Mouse (Mus musculus) G1E (cell line): ENCODE results near the gene Cyb5r3. TPM values are rescaled to one million over a fixed set of nuclear protein-coding genes. Genes with fewer than 3 reads are reported as not detected.

Experiments
- ATAC-seq: 2 replicates; pipeline ENCODE4 v1.8.0; 2016; ENCODE audit warnings: mild to moderate bottlenecking; ENCODE audit not compliant: insufficient number of reproducible peaks, poor library complexity, low FRiP score, severe bottlenecking; ENCODE audit errors: extremely low read depth
- DNase-seq: peaks from one replicate; pipeline ENCODE4 v3.0.0; 2012; ENCODE audit warnings: low spot score
- H3K27me3 ChIP-seq: 2 replicates; pipeline ENCODE4 v1.6.1; 2012; ENCODE audit warnings: mild to moderate bottlenecking, low read length, inconsistent platforms; ENCODE audit not compliant: insufficient read depth
- H3K36me3 ChIP-seq: replicated peaks from 2 replicates; pipeline ENCODE3; 2012; ENCODE audit warnings: mild to moderate bottlenecking, inconsistent platforms
- H3K4me1 ChIP-seq: 2 replicates; pipeline ENCODE4 v1.6.1; 2012; ENCODE audit warnings: low read depth, low read length, inconsistent platforms, mixed read lengths; ENCODE audit not compliant: insufficient read depth
- H3K4me3 ChIP-seq: 2 replicates; pipeline ENCODE4 v1.5.1; 2012; ENCODE audit warnings: low read depth, mild to moderate bottlenecking, inconsistent platforms, low read length, moderate library complexity, mixed read lengths
- H3K9me3 ChIP-seq: replicated peaks from 2 replicates; pipeline ENCODE4 v1.6.1; 2012; ENCODE audit warnings: inconsistent platforms
- CTCF ChIP-seq: IDR thresholded peaks from 2 replicates; pipeline ENCODE4 v1.5.1; 2012; ENCODE audit warnings: low read depth, low read length, inconsistent platforms, mixed read lengths
- GATA1 ChIP-seq: IDR thresholded peaks from 2 replicates; pipeline ENCODE4 v1.6.1; 2012; ENCODE audit warnings: borderline replicate concordance, low read length, inconsistent platforms, mixed read lengths
- GATA2 ChIP-seq: IDR thresholded peaks from 2 replicates; pipeline ENCODE4 v1.6.1; 2012; ENCODE audit warnings: low read depth, low read length, inconsistent platforms, borderline replicate concordance
- POLR2AphosphoS5 ChIP-seq: IDR thresholded peaks from 2 replicates; pipeline ENCODE4 v1.6.1; 2012; ENCODE audit warnings: low read depth, low read length, inconsistent platforms; ENCODE audit not compliant: insufficient replicate concordance
- TAL1 ChIP-seq: conservative IDR thresholded peaks from 2 replicates; pipeline ENCODE4 v1.6.1; 2012; ENCODE audit warnings: low read depth, low read length, inconsistent platforms, mixed read lengths
- polyA plus RNA-seq: library from polyadenylated mRNA; stranded (reverse); fragments of >175 nt; gene quantifications from 2 replicates; pipeline ENCODE4 v1.2.3, GENCODE M21; 2012
- total RNA-seq, 2 experiments: library from RNA; stranded (forward) in 1 of 2; stranded (reverse) in 1 of 2; fragments of 200-1000 nt in 1 of 2; fragments of >200 nt in 1 of 2; fragmentation: Nextera tagmentation in 1 of 2; gene quantifications; 2 replicates each; pipeline ENCODE4 v1.2.3; 2014 to 2017

Cyb5r3 gene
- total and polyA plus RNA-seq, 3 experiments, result 46.5 to 167 (median 132) TPM

- Histone ChIP-seq H3K4me1 (peaks cover 19% of the 10 kb centered on the region), H3K27me3 (no peaks in the 10 kb centered on the region), H3K36me3 (peaks cover 76% of the 10 kb centered on the region), H3K9me3 (no peaks in the 10 kb centered on the region), H3K4me3 (no peak overlapping the region)
- no peak for ATAC-seq
- TF ChIP-seq POLR2AphosphoS5 (no peak), GATA2 (no peak), GATA1 (no peak), TAL1 (no peak), CTCF (no peak)
- DNase-seq, result no peak
Observed at GRCm38 (mm10) chr15:83124625-83125024, 47.8 kb downstream of the Cyb5r3 start.

- Histone ChIP-seq H3K4me3 (peak within 1 kb of the TSS; percentile 99), H3K4me1 (peaks cover 31% of the 10 kb centered on the region), H3K36me3 (peaks cover 76% of the 10 kb centered on the region), H3K27me3 (no peaks in the 10 kb centered on the region), H3K9me3 (no peaks in the 10 kb centered on the region)
- DNase-seq (peak; percentile 85), ATAC-seq (peak; percentile 70)
- TF ChIP-seq GATA1 (no peak), CTCF (no peak), POLR2AphosphoS5 (no peak), GATA2 (no peak), TAL1 (no peak)
Observed at GRCm38 (mm10) chr15:83122566-83123145, 49.7 kb downstream of the Cyb5r3 start, which contains the start of gene Rrp7a. Gene Rrp7a (minus strand): TSS chr15:83122801.

- peaks cover 35% of the 10 kb centered on the region for H3K4me1 ChIP-seq
- H3K36me3 ChIP-seq, result peaks cover 76% of the 10 kb centered on the region
- H3K27me3 ChIP-seq, result no peaks in the 10 kb centered on the region
- DNase-seq, result peak; percentile 74
- H3K4me3 ChIP-seq, result peak overlapping the region; percentile 99
- H3K9me3 ChIP-seq, result no peaks in the 10 kb centered on the region
- TF ChIP-seq GATA1, result no peak
- TF ChIP-seq CTCF, result no peak
- no peak for TF ChIP-seq GATA2
- TF ChIP-seq TAL1, result no peak
- TF ChIP-seq POLR2AphosphoS5, result no peak
- ATAC-seq, result peak; percentile 68
Observed at GRCm38 (mm10) chr15:83121709-83122565, 50.5 kb downstream of the Cyb5r3 start.

- Histone ChIP-seq H3K36me3 (peaks cover 78% of the 10 kb centered on the region), H3K4me3 (no peak overlapping the region), H3K4me1 (peaks cover 36% of the 10 kb centered on the region), H3K27me3 (no peaks in the 10 kb centered on the region), H3K9me3 (no peaks in the 10 kb centered on the region)
- TF ChIP-seq POLR2AphosphoS5 (no peak), GATA2 (no peak), TAL1 (no peak), CTCF (no peak), GATA1 (no peak)
- no peak for ATAC-seq
- DNase-seq, result peak; percentile 35
Observed at GRCm38 (mm10) chr15:83118360-83118759, 54.0 kb downstream of the Cyb5r3 start.

- H3K36me3 ChIP-seq, result peaks cover 80% of the 10 kb centered on the region
- TF ChIP-seq POLR2AphosphoS5, result no peak
- TF ChIP-seq GATA2, result no peak
- no peak for TF ChIP-seq CTCF
- no peak for TF ChIP-seq GATA1
- TF ChIP-seq TAL1, result no peak
- no peak for ATAC-seq
- H3K4me3 ChIP-seq, result no peak overlapping the region
- DNase-seq, result no peak
- peaks cover 28% of the 10 kb centered on the region for H3K4me1 ChIP-seq
- H3K9me3 ChIP-seq, result no peaks in the 10 kb centered on the region
- no peaks in the 10 kb centered on the region for H3K27me3 ChIP-seq
Observed at GRCm38 (mm10) chr15:83115071-83115470, 57.3 kb downstream of the Cyb5r3 start.

- Histone ChIP-seq H3K9me3 (no peaks in the 10 kb centered on the region), H3K4me3 (no peak overlapping the region), H3K27me3 (no peaks in the 10 kb centered on the region), H3K36me3 (peaks cover 77% of the 10 kb centered on the region), H3K4me1 (peaks cover 21% of the 10 kb centered on the region)
- ATAC-seq, result no peak
- TF ChIP-seq GATA2 (no peak), TAL1 (no peak), GATA1 (no peak), CTCF (no peak), POLR2AphosphoS5 (no peak)
- no peak for DNase-seq
Observed at GRCm38 (mm10) chr15:83114106-83114505, 58.3 kb downstream of the Cyb5r3 start.
